Mouse (Mus musculus): Measurements from ENCODE around the gene Pnkp.

Gene Pnkp

DNA sequence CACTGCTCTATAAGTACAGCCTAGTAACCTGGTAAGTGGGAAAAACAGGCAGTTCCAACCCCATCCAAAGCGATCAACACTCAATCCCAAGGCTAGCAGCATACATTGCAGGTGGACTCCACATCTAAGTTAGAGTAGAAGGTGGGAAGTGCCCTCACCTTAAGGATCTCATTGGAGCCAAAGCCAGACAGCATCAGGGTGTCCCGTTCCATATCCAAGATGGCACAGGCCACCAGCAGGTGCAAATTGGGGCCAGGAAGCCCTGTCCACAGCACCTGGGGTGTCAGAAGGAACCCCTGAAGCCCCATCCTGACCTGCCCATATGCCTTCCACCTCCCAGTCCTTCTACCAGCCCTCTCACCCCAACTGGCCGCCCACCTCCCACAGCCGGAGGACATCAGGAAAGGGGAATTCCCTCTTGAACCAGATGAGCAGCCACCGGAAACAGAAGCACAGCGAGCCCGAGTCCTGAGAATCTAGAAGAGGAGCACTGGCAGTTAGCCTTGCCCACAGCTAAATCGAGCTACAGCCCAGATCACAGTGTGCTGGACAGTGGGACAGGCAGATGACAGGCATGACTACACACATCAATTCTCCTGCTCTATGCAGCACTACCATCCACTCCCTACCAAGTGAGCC is 15.0 kb upstream of the Pnkp start:
- TF ChIP-seq GATA4 (IDR thresholded peaks at IDR 0.05; ENCODE audit: insufficient replicate concordance, low read length): no peak

DNA sequence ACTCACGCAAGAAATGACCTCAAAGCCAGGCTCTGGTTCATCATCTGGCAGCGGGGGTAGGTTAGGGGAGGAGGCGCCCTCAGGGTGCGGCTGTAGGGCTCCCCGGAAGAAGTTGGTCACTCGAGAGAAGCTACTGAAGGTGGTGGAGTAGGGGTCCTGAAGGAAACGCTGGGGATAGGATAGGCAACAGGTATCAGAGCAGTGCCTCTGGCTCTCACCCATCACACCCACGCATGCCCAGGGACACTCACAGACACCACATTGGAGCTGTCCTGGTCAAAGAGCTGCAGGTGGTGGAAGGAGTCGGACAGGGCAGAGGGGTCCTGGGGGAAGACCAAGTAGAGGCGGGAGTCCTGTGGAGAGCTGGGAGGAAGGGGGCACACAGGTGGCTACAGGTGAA is 11.9 kb upstream of the Pnkp start:
- TF ChIP-seq GATA4 (IDR thresholded peaks at IDR 0.05; ENCODE audit: insufficient replicate concordance, low read length): no peak

DNA sequence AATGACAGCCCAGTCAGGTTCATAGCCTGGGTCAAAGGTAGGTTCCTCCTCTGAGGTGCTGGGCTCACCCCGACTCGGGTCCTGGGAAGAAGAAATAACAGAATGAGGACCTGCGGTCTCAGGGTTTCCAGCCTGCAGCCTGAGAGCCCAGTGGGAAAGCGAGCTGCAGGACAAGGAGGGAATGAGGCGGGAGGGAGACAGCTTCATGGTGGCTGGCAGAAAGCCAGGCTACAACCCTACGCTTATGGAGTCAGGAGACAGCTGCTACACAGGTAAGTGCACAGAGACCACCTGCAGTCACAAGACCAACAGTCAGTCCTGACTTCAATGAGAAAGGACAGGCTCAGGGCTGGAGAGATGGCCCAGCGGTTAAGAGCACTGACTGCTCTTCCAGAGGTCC is 10.1 kb upstream of the Pnkp start:
- no peak for TF ChIP-seq GATA4 (IDR thresholded peaks at IDR 0.05; ENCODE audit: insufficient replicate concordance, low read length)

DNA sequence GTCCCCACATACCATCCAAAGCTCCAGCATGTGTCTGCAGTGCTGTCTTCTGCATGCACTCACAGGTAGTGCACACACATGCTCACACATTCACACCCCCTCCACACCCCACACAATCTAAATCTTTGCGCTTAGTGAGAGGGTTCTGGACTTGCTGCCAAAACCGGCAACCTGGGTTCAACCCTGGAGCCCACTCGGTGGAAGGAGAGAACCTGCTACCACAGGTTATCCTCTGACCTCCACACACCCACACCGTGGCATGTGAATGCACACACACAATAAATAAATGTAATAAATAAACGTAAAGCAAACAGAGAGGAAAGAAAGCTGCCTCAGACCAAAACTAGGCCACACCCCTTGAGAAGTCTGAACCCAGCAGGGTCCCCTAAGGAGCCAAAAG is 9.2 kb upstream of the Pnkp start:
- TF ChIP-seq GATA4 (IDR thresholded peaks at IDR 0.05; ENCODE audit: insufficient replicate concordance, low read length): no peak

DNA sequence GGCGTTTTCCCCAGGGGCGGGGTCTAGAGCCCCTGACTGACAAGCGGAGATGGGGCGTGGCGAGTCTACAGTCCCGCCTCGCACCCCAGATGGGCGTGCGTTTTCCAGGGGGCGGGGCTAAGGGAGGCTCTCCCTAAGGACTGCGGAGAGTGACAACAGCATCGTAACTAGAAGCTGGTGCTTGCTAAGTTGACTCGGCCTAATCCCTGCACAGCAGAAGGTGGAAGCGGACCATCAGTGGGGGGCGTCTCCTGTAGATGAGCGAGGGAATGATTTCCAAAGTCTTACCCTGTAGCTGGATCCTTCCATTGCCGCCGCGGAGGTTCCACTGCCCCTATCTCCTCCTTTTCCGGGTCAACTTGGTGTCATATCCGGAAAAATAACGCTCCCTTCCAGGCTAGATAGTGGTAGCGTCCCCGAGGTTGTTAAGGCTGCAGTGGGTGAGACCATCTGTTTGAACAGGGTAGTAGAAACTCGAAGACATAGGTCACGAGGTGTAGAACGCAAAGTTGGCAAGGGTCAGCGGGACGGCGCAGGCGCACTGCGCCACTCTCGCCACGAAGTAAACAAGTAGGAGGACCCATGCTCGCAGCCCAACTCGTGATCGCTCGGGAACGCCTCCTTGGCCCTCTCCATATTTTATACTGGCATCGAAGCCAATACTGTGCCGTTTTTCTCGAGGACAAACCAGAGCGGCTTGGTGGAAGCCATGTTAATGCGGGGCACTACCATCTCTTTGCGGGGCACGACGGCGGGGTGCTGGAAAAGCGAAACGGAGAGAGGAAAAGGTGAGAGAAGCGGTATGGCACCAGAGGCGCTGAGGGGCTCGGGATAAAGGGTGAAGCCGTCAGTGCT is 8.2 kb upstream of the Pnkp start, which contains the start of the genes Akt1s1 and Tbc1d17:
Akt1s1 (plus strand) TSS at position 431 of the 855 bp plus-strand sequence.
Tbc1d17 (minus strand) TSS at position 519 of the 855 bp plus-strand sequence.
- peak; percentile 93; the same call in 1 of the 2 replicates for TF ChIP-seq GATA4 (IDR thresholded peaks at IDR 0.05; ENCODE audit: insufficient replicate concordance, low read length)

DNA sequence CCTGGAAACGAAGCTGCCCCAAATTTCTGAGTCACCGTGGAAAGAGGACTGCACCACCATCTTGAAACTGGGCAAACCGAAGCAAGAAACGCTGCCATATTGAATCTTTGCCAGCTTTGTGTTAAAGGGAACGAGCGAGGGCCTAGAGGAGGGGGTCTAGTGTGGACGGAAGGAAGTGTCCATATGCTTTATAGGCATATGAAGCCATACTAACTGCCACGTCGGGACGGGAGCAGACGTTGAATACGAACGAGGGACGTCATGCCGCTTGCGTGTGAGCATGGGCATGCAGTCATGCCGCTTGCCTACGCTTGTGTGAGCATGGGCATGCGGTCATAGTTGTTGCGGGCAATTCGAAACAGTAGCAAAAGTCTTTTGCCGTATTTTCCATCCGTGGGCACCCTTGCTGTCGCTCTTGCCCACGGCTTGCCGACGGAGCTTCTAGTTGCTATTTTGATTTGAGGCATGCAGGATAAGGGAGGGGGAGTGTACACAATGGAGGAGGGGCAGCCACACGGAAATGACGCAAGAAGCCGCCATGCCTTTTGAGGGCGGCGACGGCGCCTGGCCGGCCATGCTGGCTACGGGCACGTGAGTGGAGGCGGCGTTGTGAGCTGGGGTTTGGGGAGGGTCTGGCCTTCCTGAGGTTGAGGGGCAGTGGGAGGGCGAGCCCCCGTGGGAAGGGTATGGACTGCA is 7.4 kb upstream of the Pnkp start:
- peak; percentile 68; the same call in 1 of the 2 replicates for TF ChIP-seq GATA4 (IDR thresholded peaks at IDR 0.05; ENCODE audit: insufficient replicate concordance, low read length)

DNA sequence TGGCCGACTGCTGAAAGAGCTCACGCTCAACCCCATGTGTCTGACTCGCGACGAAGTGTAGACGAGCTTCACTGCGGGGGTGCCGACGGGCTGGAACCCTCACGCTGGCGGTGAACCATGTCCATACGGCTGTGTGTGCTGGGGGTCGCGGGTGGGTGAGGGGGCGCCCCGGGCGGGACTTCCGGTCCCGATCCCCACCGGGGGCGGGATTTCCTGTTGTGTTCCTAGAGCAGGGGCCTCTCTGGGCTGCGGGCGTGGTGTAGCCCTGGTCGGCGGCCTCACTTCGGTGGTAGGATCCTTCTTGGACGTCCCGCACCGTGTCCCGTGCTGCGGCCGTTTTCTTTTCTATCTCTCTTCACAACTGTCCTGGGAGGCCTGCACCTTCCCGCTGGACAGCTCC is 6.8 kb upstream of the Pnkp start:
- TF ChIP-seq GATA4 (IDR thresholded peaks at IDR 0.05; ENCODE audit: insufficient replicate concordance, low read length): no peak

DNA sequence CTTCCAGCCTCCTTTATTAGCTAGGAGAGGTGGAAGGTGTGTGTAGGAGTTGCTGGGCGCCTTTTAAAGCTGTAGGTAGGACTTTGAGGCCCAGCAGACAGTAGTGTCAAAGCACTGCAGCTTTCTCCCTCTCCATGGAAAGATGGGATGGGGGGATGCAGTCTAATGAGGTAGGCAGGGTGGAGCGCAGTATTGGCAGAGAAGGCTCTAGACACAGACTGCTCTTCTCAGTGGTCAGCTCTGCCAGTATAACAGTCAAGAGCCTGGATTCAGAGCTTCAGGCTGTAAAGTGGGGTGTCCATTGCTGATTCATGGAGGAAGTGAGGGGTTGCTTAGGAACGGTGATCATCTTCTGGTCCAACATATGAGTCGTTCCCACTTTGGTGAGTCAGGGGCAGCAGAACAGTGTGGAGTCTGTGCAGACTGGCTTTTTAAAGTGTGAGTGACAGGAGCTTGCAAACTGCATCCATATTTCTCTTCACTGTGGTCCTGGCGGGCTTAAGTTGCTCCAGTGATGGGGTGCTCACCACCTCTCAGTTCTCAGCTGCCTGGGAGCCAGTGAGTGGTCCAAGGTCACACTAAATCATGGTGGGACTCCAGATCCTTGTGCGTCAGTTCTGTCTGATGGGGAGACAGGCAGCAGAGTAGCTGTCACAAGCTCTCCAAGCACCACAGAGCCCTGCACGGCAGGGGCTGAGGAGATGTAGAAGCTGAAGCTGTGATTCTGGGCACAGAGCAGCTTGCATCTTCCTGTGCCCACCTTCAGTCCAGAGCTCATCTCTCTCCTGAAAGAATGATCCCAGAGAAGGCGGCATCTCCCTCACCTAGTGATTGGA is 5.9 kb upstream of the Pnkp start:
- TF ChIP-seq GATA4 (IDR thresholded peaks at IDR 0.05; ENCODE audit: insufficient replicate concordance, low read length): no peak

DNA sequence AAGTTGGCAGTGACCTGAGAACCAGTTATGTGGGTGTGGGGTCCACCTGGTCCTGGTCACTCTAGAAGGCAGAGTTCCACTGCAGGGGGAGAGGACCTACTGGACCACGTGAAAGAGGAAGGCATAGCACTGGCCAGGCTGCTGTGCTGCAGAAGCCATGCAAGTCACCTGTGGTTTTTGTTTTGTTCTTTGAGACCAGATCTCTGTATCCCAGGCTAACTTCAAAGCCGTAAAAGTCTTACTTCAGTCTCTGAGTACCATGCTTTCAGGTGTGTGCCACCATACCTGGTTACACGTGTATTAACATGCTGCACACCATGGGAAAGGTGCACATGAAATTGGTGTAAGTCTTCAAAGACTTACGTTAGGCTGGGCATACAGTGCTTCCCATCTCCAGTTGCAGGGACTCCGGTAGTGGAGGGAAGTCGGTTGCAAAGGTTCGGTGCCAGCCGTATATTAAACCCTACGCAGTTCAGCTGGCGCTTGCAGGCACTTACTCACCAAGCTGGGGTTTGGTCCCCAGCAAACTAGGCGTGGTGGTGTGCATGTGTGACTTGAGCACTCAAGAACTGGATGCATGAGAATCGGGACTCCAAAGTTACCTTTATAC is 5.2 kb upstream of the Pnkp start:
- TF ChIP-seq GATA4 (IDR thresholded peaks at IDR 0.05; ENCODE audit: insufficient replicate concordance, low read length): no peak

DNA sequence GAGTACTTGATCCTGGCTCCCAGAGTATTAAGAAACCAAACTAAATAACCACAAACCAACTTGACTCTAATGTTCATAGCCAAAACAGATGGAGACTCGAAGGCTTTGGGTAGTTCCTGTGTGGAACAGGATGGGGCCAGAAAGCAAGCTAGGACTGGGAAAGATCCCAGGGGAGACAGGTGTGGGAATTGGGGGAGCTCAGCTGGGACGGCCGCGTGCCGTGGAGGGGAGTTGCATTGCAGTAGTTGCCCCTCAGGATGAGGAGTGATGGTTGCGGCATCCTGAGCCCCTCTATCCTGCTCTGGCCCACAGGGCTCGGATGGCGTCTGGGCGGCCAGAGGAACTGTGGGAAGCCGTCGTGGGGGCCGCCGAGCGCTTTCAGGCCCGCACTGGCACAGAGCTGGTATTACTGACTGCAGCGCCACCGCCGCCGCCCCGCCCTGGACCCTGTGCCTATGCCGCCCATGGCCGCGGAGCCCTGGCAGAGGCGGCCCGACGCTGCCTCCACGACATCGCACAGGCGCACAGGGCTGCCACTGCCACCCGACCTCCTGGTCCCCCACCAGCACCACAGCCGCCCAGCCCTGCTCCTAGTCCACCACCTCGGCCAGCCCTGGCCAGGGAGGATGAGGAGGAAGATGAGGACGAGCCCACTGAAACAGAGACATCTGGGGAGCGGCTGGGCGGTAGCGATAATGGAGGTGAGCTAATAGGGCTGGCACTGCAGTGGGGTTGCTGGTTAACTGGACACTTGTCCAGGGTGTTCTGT is 4.5 kb upstream of the Pnkp start:
- TF ChIP-seq GATA4 (IDR thresholded peaks at IDR 0.05; ENCODE audit: insufficient replicate concordance, low read length): no peak

DNA sequence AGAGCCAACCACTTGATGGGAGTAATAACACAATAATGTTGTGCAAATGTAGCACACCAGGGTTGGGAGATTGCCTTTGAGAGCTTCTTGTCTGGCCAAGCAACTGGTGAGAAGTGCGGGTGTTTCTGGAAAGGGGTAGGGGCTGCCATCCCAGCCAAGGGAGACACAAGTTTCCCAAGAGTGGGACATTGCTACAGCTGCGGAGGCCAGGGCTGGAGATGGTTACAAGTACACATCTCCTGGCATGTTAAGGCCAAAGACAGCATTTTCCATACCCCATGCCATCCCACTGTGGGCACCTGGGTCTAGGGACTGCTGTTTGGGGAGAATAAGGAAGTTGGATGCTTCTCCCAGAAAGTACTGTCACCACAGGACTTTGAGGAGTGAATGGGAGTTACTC is 3.9 kb upstream of the Pnkp start:
- TF ChIP-seq GATA4 (IDR thresholded peaks at IDR 0.05; ENCODE audit: insufficient replicate concordance, low read length): no peak

DNA sequence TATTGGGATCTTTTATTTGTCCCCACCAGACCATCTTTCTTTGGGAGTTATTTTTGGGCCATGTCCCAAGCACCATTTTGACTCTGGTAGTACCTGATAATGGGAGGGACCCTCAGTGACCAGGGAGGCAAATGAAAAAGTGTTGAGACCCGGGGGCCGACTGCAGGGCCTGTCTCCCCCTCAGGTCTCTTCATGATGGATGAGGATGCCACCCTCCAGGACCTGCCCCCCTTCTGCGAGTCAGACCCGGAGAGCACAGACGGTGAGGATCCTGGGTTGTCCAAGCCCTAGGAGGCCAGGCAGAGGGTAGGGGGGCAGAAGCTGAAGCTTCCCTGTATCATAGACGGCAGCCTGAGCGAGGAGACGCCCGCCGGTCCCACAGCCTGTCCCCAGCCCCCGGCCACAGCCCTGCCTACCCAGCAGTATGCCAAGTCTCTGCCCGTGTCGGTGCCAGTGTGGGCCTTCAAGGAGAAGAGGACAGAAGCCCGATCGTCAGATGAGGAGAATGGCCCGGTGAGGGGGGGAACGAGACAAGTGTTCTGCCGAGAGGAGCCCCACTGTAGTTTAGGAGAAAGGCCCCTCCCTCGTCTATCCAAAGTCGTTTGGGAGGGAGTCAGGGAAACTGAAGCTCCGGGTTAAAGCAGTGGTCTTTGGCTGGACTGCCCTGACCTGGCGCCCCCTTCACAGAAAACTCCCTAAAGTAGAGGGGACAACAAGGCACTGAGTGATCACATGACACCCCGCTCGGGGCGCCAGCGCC is 3.2 kb upstream of the Pnkp start:
- no peak for TF ChIP-seq GATA4 (IDR thresholded peaks at IDR 0.05; ENCODE audit: insufficient replicate concordance, low read length)
